Mouse (Mus musculus) testis, postnatal 10 days (tissue): ENCODE results near the gene Olfr651.
"Not testable (repeated sequence)": the region's sequence is repeated elsewhere in the genome, so short reads cannot be mapped to it uniquely, and the experiment has no call there.

Experiments used
- DNase-seq: peaks from one replicate; pipeline ENCODE4 v3.0.0; 2021; ENCODE audit warnings: low spot score

Olfr651 gene

DNA sequence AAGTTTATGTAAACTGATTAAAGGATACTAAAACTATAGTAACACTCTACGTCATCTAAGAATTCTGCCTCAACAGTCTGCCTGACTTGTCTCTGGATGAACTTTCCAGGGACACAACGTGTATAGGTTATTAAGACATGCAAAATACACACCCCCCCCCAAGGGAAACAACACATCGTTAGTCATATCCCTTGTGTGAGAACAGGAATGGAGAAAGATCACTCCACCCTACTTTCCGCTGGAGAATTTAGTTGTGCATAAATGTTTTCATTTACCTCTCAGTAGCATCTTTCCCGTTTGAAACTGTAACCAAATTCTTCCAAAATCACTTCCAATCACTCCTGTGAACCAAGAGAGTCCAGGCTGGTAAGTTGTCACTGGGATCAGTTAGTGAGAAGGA, at the start of gene Olfr651:
TSS of gene Olfr651 (plus strand) at position 301 of the 400 bp plus-strand sequence.
- no peak for DNase-seq

GRCm38 (mm10) chr7:104501186-104501585, 48.7 kb upstream of the Olfr651 start:
- not testable (repeated sequence) for DNase-seq

GRCm38 (mm10) chr7:104501589-104502371, 48.2 kb upstream of the Olfr651 start:
- peak; percentile 44 for DNase-seq

DNA sequence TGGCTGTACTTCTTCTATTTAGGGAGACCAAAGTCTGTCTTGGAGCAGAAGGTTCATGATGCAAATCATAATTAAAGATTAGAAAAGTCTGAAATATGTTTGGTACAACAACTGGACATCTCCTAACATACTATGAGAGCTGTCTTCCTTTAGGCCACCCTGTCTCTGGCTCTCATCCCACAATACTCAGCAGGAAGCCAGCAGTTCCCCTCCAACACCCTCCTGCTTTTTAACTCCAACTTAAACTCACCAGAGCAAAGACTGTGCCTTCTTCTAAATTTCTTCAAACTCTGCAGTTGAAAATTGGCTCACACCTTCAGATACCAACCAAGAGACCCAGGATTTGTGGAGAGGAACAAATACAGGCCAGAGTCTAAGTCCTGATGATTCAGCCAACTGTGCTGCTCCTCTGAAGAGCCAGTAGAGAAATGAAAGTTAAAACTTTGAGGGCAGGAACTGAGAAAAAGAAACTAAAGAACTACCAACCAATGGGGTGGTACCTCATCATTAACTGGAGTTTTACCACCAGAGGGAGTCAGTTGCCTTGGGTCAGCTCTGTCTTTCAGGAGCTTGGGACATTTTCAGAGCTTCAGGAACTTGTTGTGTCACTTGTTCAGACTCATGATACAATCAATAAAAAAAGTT, 42.4 kb upstream of the Olfr651 start, which contains the start of gene Trim30d:
TSS of gene Trim30d (minus strand) at position 429 of the 645 bp plus-strand sequence.
- DNase-seq = not testable (repeated sequence)

DNA sequence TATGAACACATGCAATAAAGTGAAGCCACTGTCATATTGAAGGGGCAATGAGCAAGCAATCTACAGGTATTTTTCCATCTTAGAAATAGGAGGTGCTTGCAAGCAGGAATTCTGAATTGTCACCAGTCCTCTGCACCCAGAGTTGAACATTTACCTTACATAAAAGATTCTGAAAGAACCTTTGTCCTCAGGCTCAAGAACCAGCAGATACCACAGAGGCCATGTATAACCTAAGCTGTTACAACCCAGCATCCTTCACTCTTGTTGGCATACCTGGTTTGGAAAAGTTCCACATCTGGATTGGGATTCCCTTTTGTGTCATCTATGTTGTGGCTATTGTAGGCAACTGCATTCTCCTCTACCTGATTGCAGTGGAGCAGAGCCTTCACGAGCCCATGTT, 2.8 kb downstream of the Olfr651 start:
- DNase-seq = no peak

DNA sequence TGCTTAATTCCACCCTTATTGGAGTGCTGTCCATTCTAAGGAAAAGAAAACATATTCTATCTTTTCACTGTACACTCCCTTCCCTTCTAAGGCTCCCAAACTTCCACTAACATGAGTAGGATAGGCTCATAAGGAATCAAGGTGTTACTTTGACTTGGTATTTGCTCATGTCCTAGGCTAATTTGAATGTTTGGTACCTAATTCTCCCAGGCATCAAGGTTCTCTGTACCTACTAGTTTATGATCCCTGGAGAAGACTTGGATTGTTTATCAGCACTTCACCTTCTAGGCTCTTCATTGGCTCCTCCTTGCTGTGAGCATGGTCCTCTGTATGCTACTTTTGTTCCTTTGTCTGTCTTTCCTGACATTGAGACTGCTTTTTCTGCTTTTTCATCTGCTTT, 10.7 kb downstream of the Olfr651 start, which contains the start of gene Olfr652:
TSS of gene Olfr652 (plus strand) at position 301 of the 400 bp plus-strand sequence.
- no peak for DNase-seq

- no peak for DNase-seq
Observed at GRCm38 (mm10) chr7:104577014-104577413, 27.1 kb downstream of the Olfr651 start, which contains the start of gene Olfr653. Olfr653 (plus strand) TSS chr7:104577314.

DNA sequence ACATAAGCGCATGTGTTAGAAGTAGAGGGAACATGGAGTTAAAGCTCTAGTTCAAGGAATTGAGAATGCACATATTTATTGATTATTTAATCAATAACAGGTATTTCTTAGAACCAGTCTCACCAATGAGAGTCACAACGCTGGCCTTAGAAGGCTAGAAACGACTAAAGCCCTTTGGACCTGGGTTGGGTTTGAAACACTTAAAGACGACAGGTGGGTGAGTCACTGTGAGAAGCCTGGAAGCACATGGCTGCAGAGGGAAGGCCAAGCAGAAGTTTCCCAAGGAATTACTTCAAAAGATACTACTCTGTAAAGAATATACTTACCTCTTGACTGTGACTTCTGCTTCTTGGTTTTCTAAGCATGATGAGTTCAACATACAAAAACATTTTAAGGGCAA, 30.9 kb downstream of the Olfr651 start:
- no peak for DNase-seq

GRCm38 (mm10) chr7:104581429-104581828, 31.5 kb downstream of the Olfr651 start:
- DNase-seq = no peak

DNA sequence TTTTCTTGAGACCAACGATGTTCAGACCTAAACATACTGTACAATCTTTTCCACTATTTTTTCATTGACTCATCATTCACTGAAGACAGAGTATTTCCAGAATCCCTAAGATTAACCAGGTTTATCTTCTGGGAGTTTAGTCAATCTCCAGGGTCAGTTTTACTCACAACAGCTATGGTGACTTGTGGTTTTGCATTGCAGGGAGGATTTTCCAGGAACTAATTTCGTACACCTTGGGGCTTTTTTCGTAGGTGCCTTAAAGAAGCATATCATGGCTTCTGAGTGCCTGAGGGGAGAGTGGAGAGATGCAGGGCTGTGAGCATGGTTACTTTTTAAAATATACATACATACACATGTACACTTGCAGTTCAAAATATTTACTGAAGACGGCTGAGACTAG, 36.8 kb downstream of the Olfr651 start, which contains the start of gene Olfr654:
TSS of gene Olfr654 (plus strand) at position 301 of the 400 bp plus-strand sequence.
- no peak for DNase-seq

GRCm38 (mm10) chr7:104588274-104588673, 38.3 kb downstream of the Olfr651 start:
- DNase-seq = no peak

GRCm38 (mm10) chr7:104601679-104602078, 51.7 kb downstream of the Olfr651 start, which contains the start of gene Olfr655:
Olfr655 (minus strand) TSS chr7:104601779.
- DNase-seq = no peak

GRCm38 (mm10) chr7:104603173-104603572, 53.2 kb downstream of the Olfr651 start:
- DNase-seq = peak; percentile 62
